Mouse (Mus musculus): ENCODE measurements at regions not wholly inside any gene's neighbourhood (a gene's known extent, or its start where the extent isn't known, plus 50 kb on each side); places are given as distances from the start of the nearest gene placed in this dataset.

GRCm38 (mm10) chr6:93113361-93113760 lies 170.1 kb upstream of the Adamts9 start:
- no peak for DNase-seq

GRCm38 (mm10) chr6:93094730-93095360 lies 151.6 kb upstream of the Adamts9 start:
- DNase-seq, result no peak

GRCm38 (mm10) chr6:93093770-93094169 lies 150.5 kb upstream of the Adamts9 start:
- no peak for DNase-seq

- DNase-seq, result no peak
Observed at GRCm38 (mm10) chr6:93087329-93087728, 144.0 kb upstream of the Adamts9 start.

GRCm38 (mm10) chr6:93084286-93084685 lies 141.0 kb upstream of the Adamts9 start:
- DNase-seq, result no peak

GRCm38 (mm10) chr6:93083716-93084115 lies 140.4 kb upstream of the Adamts9 start:
- no peak for DNase-seq

GRCm38 (mm10) chr6:93082205-93082604 lies 138.9 kb upstream of the Adamts9 start:
- no peak for DNase-seq

- DNase-seq, result no peak
Observed at GRCm38 (mm10) chr6:93076681-93077080, 133.4 kb upstream of the Adamts9 start.

GRCm38 (mm10) chr6:93075867-93076266 lies 132.6 kb upstream of the Adamts9 start:
- peak in 1 of 2 experiments; percentile 26 for DNase-seq

- DNase-seq, result no peak
Observed at GRCm38 (mm10) chr6:93075011-93075410, 131.7 kb upstream of the Adamts9 start.

- DNase-seq, result no peak
Observed at GRCm38 (mm10) chr6:93070916-93071315, 127.6 kb upstream of the Adamts9 start.

- no peak for DNase-seq
Observed at GRCm38 (mm10) chr6:93067808-93068207, 124.5 kb upstream of the Adamts9 start.

GRCm38 (mm10) chr6:93066553-93067376 lies 123.5 kb upstream of the Adamts9 start:
- no peak for DNase-seq

GRCm38 (mm10) chr6:93065917-93066552 lies 122.7 kb upstream of the Adamts9 start:
- peak; percentile 53 to 68 for DNase-seq

- peak in 1 of 2 experiments; percentile 18 for DNase-seq
Observed at GRCm38 (mm10) chr6:93065366-93065765, 122.1 kb upstream of the Adamts9 start.

- no peak for DNase-seq
Observed at GRCm38 (mm10) chr6:93064366-93064765, 121.1 kb upstream of the Adamts9 start.

- no peak for DNase-seq
Observed at GRCm38 (mm10) chr6:93061741-93062140, 118.4 kb upstream of the Adamts9 start.

GRCm38 (mm10) chr6:93045524-93045923 lies 102.2 kb upstream of the Adamts9 start:
- DNase-seq, result no peak

GRCm38 (mm10) chr6:93041041-93041440 lies 97.7 kb upstream of the Adamts9 start:
- no peak for DNase-seq

GRCm38 (mm10) chr6:93031812-93032330 lies 88.6 kb upstream of the Adamts9 start:
- no peak for DNase-seq

GRCm38 (mm10) chr6:93026068-93027022 lies 83.1 kb upstream of the Adamts9 start:
- DNase-seq, result peak; percentile 57 to 69

- peak; percentile 49 to 67 for DNase-seq
Observed at GRCm38 (mm10) chr6:93014534-93014933, 71.2 kb upstream of the Adamts9 start.

All from lung, adult 18-20 months (tissue).